Mouse (Mus musculus): ENCODE measurements around the gene Robo2. TPM values are rescaled to one million over a fixed set of nuclear protein-coding genes. Genes with fewer than 3 reads are reported as not detected.

The Robo2 gene
- 9.6 TPM for polyA plus RNA-seq (2014; fragmentation: Illumina TruSeq; extraction: RNeasy Lipid Tissue Mini Kit (QIAGEN cat#74804); ENCODE audit: insufficient read depth, low read depth, low replicate concordance)

GRCm38 (mm10) chr16:74411481-74412251 is at the start of gene Robo2:
Gene Robo2 (minus strand): TSS chr16:74411825.

Measured in lung, adult 10 weeks (tissue).